Mouse (Mus musculus): ENCODE data around the gene Rai1. TPM values are rescaled to one million over a fixed set of nuclear protein-coding genes. Genes with fewer than 3 reads are reported as not detected.
A peak's percentile ranks its signal among the peaks of the same experiment; 100 is the strongest.

Rai1 gene
- total RNA-seq, 1 experiment: 15.5 TPM

- no peaks in the 10 kb centered on the region for H3K36me3 ChIP-seq (ENCODE audit: control insufficient read depth, insufficient read depth, low read length, poor library complexity, severe bottlenecking)
- H3K9ac ChIP-seq (ENCODE audit: insufficient read depth, low read depth, low read length, poor library complexity, severe bottlenecking): no peak overlapping the region
- TF ChIP-seq ZC3H11A (IDR thresholded peaks at IDR 0.05; ENCODE audit: borderline replicate concordance, low read depth, low read length): peak; percentile 98
- TF ChIP-seq ZNF384 (IDR thresholded peaks at IDR 0.05; ENCODE audit: low read depth, low read length): no peak
- H3K27ac ChIP-seq (ENCODE audit: insufficient read depth, low read depth, low read length, poor library complexity, severe bottlenecking): no peak overlapping the region
- no peaks in the 10 kb centered on the region for H3K4me1 ChIP-seq (ENCODE audit: control insufficient read depth in 2 of 2, insufficient read depth in 2 of 2, low read length in 2 of 2, poor library complexity in 1 of 2)
- in situ Hi-C loops (cut with MboI; ENCODE audit: low sequenced_read_pairs in 2 of 2, unreplicated experiment in 2 of 2): loop anchor here (5.0 kb wide), 1 partner anchor 199 kb away; no protein-coding TSS in a partner anchor
- H3K9me3 ChIP-seq (ENCODE audit: control insufficient read depth, insufficient read depth, low read depth, low read length): no peaks in the 10 kb centered on the region
- H3K4me3 ChIP-seq (ENCODE audit: insufficient read depth in 1 of 2, low read depth in 1 of 2, low read length in 2 of 2, poor library complexity in 1 of 2, severe bottlenecking in 1 of 2): no peak overlapping the region
- peak; percentile 75 for DNase-seq (ENCODE audit: low read depth, low spot score)
Observed at GRCm38 (mm10) chr11:60076790-60077189, 28.0 kb upstream of the Rai1 start.

DNA sequence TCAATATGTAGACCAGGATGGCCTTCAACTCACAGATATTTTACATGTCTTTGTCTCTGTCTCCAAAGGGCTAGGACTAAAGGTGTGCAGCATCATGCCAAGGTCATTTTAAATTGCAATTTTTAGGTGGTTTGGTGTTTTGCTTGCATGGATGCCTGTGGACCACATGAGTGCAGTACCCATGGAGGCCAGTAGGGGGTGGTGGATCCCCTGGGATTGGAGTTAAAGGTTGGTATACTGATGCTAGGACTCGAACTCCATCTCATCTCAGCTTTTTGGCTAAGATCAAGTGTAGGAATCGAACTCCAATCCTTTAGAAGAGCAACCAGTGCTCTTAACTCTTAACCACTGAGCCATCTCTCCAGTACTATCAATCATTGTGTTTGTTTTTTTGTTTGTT, 20.2 kb upstream of the Rai1 start:
- Histone ChIP-seq H3K36me3 (ENCODE audit: control insufficient read depth, insufficient read depth, low read length, poor library complexity, severe bottlenecking) (no peaks in the 10 kb centered on the region), H3K4me1 (ENCODE audit: control insufficient read depth in 2 of 2, insufficient read depth in 2 of 2, low read length in 2 of 2, poor library complexity in 1 of 2) (peaks cover 1 to 8% of the 10 kb centered on the region in 2 experiments; a peak in 3 of 4 replicates), H3K9ac (ENCODE audit: insufficient read depth, low read depth, low read length, poor library complexity, severe bottlenecking) (no peak overlapping the region), H3K27ac (ENCODE audit: insufficient read depth, low read depth, low read length, poor library complexity, severe bottlenecking) (no peak overlapping the region), H3K4me3 (ENCODE audit: insufficient read depth in 1 of 2, low read depth in 1 of 2, low read length in 2 of 2, poor library complexity in 1 of 2, severe bottlenecking in 1 of 2) (no peak overlapping the region), H3K9me3 (ENCODE audit: control insufficient read depth, insufficient read depth, low read depth, low read length) (no peaks in the 10 kb centered on the region)
- TF ChIP-seq HCFC1 (IDR thresholded peaks at IDR 0.05; ENCODE audit: borderline replicate concordance, insufficient read depth, low read length): no peak
- TF ChIP-seq ZC3H11A (IDR thresholded peaks at IDR 0.05; ENCODE audit: borderline replicate concordance, low read depth, low read length): peak; percentile 88; the same call in 1 of the 2 replicates
- DNase-seq (ENCODE audit: low read depth, low spot score): peak; percentile 63
- in situ Hi-C loops (cut with MboI; ENCODE audit: low sequenced_read_pairs in 2 of 2, unreplicated experiment in 2 of 2): no loop called here

DNA sequence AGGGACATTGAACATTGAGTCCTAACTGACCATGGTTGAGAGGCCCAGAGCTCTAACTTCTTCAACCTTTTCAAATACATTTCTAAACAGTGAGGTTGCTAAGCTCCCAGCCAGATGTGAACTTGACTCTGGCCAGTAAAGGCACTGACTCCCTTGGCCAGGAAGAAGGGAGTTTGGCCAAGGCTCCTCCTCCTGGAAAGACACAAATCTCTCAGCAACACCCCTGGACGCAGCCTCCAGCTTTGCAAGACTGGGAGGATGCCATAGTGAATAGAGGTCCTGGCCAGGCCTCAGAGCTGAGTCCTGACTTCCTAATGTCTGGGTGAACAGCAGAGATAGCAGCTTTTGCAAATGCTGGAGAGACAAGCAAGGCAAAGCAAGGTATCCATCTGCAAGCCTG, 18.1 kb upstream of the Rai1 start:
- no peak for DNase-seq (ENCODE audit: low read depth, low spot score)

GRCm38 (mm10) chr11:60088947-60089346, 15.9 kb upstream of the Rai1 start:
- no peaks in the 10 kb centered on the region for H3K36me3 ChIP-seq (ENCODE audit: control insufficient read depth, insufficient read depth, low read length, poor library complexity, severe bottlenecking)
- H3K27ac ChIP-seq (ENCODE audit: insufficient read depth, low read depth, low read length, poor library complexity, severe bottlenecking): no peak overlapping the region
- peaks cover 1 to 8% of the 10 kb centered on the region in 2 experiments; a peak in 3 of 4 replicates for H3K4me1 ChIP-seq (ENCODE audit: control insufficient read depth in 2 of 2, insufficient read depth in 2 of 2, low read length in 2 of 2, poor library complexity in 1 of 2)
- H3K9ac ChIP-seq (ENCODE audit: insufficient read depth, low read depth, low read length, poor library complexity, severe bottlenecking): no peak overlapping the region
- no peaks in the 10 kb centered on the region for H3K9me3 ChIP-seq (ENCODE audit: control insufficient read depth, insufficient read depth, low read depth, low read length)
- H3K4me3 ChIP-seq (ENCODE audit: insufficient read depth in 1 of 2, low read depth in 1 of 2, low read length in 2 of 2, poor library complexity in 1 of 2, severe bottlenecking in 1 of 2): no peak overlapping the region
- DNase-seq (ENCODE audit: low read depth, low spot score): no peak
- in situ Hi-C loops (cut with MboI; ENCODE audit: low sequenced_read_pairs in 2 of 2, unreplicated experiment in 2 of 2): no loop called here
- TF ChIP-seq ZC3H11A (IDR thresholded peaks at IDR 0.05; ENCODE audit: borderline replicate concordance, low read depth, low read length) (no peak), CHD2 (IDR thresholded peaks at IDR 0.05; ENCODE audit: low read depth, low read length) (no peak), ZNF384 (IDR thresholded peaks at IDR 0.05; ENCODE audit: low read depth, low read length) (no peak), HCFC1 (IDR thresholded peaks at IDR 0.05; ENCODE audit: borderline replicate concordance, insufficient read depth, low read length) (no peak), MAFK (IDR thresholded peaks at IDR 0.05; ENCODE audit: insufficient read depth, low read depth, low read length) (no peak)

More for the DNA sequence above, 18.1 kb upstream of the Rai1 start:
- H3K4me3 ChIP-seq (ENCODE audit: insufficient read depth in 1 of 2, low read depth in 1 of 2, low read length in 2 of 2, poor library complexity in 1 of 2, severe bottlenecking in 1 of 2): no peak overlapping the region
- in situ Hi-C loops (cut with MboI; ENCODE audit: low sequenced_read_pairs in 2 of 2, unreplicated experiment in 2 of 2): no loop called here
- no peaks in the 10 kb centered on the region for H3K36me3 ChIP-seq (ENCODE audit: control insufficient read depth, insufficient read depth, low read length, poor library complexity, severe bottlenecking)
- no peak overlapping the region for H3K9ac ChIP-seq (ENCODE audit: insufficient read depth, low read depth, low read length, poor library complexity, severe bottlenecking)
- H3K27ac ChIP-seq (ENCODE audit: insufficient read depth, low read depth, low read length, poor library complexity, severe bottlenecking): no peak overlapping the region
- no peaks in the 10 kb centered on the region for H3K9me3 ChIP-seq (ENCODE audit: control insufficient read depth, insufficient read depth, low read depth, low read length)
- TF ChIP-seq CHD2 (IDR thresholded peaks at IDR 0.05; ENCODE audit: low read depth, low read length) (no peak), MAFK (IDR thresholded peaks at IDR 0.05; ENCODE audit: insufficient read depth, low read depth, low read length) (no peak), ZC3H11A (IDR thresholded peaks at IDR 0.05; ENCODE audit: borderline replicate concordance, low read depth, low read length) (no peak), HCFC1 (IDR thresholded peaks at IDR 0.05; ENCODE audit: borderline replicate concordance, insufficient read depth, low read length) (no peak)
- H3K4me1 ChIP-seq (ENCODE audit: control insufficient read depth in 2 of 2, insufficient read depth in 2 of 2, low read length in 2 of 2, poor library complexity in 1 of 2): peaks cover 1 to 8% of the 10 kb centered on the region in 2 experiments; a peak in 3 of 4 replicates

DNA sequence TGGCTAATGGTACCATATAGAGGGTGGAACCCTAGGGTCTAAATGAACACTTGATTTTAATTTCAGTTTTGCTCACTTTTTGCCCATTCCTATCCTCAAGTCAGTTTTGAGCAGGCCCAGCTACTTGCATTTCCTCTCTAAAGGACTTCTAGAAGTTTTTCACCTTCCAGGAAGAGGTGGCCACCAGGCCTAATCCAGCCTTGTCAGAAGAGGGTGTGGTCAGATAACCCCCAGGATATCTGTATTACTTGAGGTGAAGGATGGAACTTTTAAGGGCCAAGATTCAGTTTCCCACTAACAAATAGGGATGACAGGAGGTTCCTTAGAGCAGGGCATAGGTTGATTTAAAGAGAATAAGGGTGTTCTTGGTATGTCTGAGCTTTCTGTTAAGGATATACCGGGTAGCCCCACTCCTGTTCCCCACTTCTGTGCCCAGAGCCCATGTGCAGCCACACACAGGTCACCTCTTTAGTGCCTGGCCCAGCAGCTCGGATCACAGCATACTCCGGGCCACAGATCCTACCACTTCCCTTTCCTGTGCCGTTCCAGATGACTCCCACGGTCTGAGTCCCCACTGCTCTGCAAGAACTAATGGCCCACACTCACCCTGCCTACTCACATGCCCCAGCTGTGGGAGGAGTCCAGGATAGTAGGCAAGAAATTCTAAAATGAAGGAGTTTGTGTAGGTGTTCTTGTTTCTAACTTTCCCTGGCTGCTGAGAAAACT, 14.0 kb upstream of the Rai1 start:
- no peak for TF ChIP-seq ZNF384 (IDR thresholded peaks at IDR 0.05; ENCODE audit: low read depth, low read length)
- TF ChIP-seq HCFC1 (IDR thresholded peaks at IDR 0.05; ENCODE audit: borderline replicate concordance, insufficient read depth, low read length): no peak
- no peak for TF ChIP-seq MAFK (IDR thresholded peaks at IDR 0.05; ENCODE audit: insufficient read depth, low read depth, low read length)
- TF ChIP-seq CHD2 (IDR thresholded peaks at IDR 0.05; ENCODE audit: low read depth, low read length): no peak
- no peak for TF ChIP-seq ZC3H11A (IDR thresholded peaks at IDR 0.05; ENCODE audit: borderline replicate concordance, low read depth, low read length)
- DNase-seq (ENCODE audit: low read depth, low spot score): no peak
- H3K4me3 ChIP-seq (ENCODE audit: insufficient read depth in 1 of 2, low read depth in 1 of 2, low read length in 2 of 2, poor library complexity in 1 of 2, severe bottlenecking in 1 of 2): no peak overlapping the region
- in situ Hi-C loops (cut with MboI; ENCODE audit: low sequenced_read_pairs in 2 of 2, unreplicated experiment in 2 of 2): no loop called here
- H3K36me3 ChIP-seq (ENCODE audit: control insufficient read depth, insufficient read depth, low read length, poor library complexity, severe bottlenecking): no peaks in the 10 kb centered on the region
- H3K9me3 ChIP-seq (ENCODE audit: control insufficient read depth, insufficient read depth, low read depth, low read length): no peaks in the 10 kb centered on the region
- no peak overlapping the region for H3K27ac ChIP-seq (ENCODE audit: insufficient read depth, low read depth, low read length, poor library complexity, severe bottlenecking)
- H3K4me1 ChIP-seq (ENCODE audit: control insufficient read depth in 2 of 2, insufficient read depth in 2 of 2, low read length in 2 of 2, poor library complexity in 1 of 2): peaks cover 1 to 15% of the 10 kb centered on the region in 2 experiments; a peak in 3 of 4 replicates
- no peak overlapping the region for H3K9ac ChIP-seq (ENCODE audit: insufficient read depth, low read depth, low read length, poor library complexity, severe bottlenecking)

Data from ES-E14 (cell line).